Mouse (Mus musculus): ENCODE results near the gene 2210010C04Rik.

The 2210010C04Rik gene

DNA sequence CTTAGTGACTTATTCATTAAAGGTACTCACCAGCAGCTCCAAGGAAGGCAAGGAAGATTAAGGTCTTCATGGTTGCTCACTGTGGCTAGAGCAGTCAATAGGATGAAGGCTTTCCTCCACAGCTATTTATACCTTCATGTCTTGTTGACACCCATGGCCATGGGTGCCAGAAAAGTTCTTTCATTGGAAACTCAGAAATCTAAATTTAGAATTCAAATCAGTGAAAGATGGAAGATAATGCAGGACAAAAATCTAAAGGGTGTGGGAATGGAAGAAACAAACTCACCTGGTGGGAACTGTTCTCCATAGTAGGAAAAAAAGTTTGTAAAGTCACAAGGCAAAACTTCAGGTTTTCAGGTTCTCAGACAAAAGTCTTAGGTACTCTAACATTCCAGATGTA lies at the start of gene 2210010C04Rik:
TSS of gene 2210010C04Rik (minus strand) at position 101 of the 400 bp plus-strand sequence.
- DNase-seq = no peak

DNA sequence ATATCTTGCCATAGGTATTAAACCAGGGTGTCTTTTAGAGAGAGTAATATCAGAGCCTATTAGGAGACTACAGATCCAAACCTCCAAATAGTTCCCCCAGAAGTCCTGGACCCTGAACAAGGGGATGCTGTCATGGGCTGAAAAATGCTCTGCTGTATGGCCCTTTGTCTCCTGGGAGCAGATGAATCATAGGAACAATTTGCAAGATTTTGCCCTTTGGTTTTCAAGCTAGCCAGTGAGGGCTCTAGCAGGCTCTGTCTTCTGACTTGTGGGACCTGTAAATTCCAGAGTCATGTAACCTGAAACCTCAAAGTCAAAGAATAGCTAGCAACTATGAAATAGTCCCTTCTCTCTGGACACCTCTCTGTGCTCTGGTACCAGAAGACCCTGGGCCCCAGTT lies 44.8 kb upstream of the 2210010C04Rik start:
- no peak for DNase-seq

DNA sequence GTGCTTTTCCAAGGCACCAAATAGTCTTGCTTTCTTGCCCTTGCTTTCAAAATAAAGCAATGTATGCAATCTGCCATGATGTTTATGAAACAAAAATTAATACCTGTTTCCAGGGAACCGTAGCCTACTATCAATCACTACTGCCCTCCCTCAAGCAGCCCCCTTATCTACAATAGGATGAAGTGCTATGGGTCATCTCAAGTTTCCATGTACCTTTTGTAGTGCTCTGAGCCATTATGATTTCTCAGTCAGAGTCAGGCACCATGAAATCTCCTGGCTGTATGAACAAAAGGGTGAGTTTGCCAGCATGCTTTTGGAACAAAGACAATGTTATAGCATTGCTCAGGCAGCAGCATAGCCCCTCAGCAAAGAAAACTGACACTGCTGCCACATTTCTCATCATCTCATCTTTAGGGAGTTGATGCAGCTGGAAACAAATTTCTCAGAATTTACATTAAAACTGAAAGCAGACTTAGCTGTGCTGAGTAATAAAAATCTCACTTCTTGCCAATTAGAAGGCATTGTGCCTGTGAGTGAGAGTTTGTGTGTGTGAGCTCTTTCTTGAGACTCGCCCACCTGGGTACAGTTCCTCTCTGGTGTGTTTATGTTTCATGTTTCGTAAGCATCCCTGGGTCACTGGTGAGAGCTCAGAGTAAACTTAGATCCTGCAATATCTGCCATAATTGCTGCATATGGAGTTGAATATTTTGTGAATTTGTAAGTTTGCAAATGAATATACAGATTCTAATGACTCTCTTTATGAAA lies 43.4 kb upstream of the 2210010C04Rik start:
- DNase-seq = peak; percentile 17

DNA sequence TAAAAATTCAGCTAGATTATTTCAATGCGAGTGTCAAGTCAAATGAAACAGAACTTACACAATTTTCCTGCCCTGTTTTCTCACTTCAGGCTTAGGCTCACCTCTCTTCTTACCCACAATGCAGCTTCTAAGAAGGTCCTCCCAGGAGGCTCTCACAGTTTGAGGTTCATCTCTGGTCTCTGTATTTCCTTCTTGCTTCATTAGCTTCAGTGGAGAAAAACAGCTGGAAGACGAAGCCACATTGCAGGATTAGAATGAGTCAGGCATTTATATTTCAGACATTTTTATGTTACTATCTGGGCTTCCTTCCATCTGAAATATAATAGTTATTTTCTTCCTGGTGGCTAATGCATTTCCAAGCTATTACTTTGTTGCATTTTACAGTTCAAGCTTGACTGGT lies 40.4 kb upstream of the 2210010C04Rik start:
- no peak for DNase-seq

DNA sequence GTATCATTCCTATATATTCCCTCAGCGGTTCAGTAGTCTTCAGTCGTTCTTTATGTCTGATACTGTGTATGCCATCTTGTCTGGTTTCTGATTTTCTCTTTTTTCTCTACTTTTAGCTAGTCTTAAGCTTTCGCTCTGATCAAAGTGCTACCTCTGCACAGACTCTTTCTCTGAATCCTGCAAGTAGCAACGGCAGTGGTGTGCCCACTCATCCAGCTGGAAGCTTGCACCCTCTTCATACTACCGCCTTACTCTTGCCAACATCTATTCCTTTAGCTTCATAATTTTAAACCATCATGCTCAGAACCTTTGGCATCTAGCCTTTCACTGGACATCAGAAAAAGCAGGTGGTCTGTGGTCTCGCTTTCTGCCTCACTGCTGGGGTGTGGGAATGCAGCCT lies 28.0 kb upstream of the 2210010C04Rik start:
- peak; percentile 35 for DNase-seq

DNA sequence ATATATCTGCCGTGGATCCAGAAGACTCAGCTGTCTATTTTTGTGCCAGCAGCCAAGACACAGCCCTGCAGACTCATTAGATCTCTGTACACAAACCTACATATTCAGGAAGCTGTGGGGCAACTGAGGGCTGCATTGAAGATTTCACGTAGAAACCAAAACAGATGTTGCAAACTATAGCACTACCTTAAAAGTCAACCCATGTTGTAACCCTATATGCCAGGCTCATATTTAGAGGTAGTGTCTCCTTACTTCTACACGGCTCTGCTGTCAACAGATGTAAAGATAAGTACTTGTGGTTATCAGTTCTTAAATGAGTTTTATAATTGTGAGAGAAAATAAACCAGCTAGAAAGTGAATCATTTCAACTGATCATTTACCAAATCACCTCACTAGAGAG lies 27.4 kb upstream of the 2210010C04Rik start:
- no peak for DNase-seq

DNA sequence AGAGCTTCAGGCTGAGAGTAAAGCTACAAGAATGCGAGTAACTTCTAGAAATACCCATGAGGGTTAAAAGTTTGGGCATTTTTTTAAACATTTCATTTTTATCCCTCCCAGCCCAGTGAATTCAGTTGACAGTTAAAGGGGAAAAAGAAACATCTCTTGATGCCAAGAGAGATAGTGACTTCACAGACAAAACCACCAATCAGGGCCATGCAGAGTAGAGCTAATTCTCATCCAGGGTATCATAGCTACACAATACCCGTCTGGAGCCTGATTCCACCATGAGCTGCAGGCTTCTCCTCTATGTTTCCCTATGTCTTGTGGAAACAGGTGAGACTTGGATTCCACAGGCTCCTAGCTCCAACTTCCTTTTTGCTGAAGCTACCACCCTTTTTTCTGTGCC lies 26.8 kb upstream of the 2210010C04Rik start:
- DNase-seq = no peak

DNA sequence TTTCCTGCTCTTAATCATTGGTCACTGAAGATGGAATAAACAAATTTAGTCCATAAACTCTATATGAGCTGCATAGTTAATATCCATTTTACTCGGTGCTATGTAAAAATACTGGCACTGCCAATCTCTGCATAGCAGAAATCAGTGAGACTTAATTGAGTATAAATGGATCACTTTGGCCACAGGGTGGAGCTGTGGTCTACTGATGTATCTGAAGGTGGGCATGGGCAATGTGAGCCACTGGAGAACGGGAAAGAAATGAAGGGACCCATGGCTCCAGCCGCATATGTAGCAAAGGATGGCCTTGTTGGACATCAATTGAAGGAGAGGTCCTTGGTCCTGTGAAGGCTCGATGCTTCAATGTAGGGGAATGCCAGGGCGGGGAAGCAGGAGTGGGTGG lies 25.8 kb upstream of the 2210010C04Rik start:
- no peak for DNase-seq

DNA sequence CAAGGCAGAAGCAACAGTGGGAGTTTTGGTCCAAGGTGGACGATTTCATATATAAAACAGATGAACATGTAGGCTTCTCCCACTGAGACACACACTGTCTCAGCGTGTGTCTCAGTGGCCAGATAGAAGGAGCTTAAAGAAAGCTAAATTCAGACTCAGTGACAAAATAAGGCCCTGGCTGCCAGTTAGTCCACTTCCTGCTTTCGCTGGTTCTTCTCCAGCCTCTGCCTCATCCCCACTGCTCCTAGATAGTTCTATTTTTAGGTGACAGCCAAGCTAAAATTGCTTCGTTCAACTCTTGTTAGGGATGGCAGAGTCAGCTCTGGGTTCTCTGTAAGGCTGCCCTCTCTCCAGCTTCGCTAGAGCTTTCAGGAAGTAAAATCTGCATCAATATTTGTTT lies 22.3 kb upstream of the 2210010C04Rik start:
- DNase-seq = peak; percentile 36

DNA sequence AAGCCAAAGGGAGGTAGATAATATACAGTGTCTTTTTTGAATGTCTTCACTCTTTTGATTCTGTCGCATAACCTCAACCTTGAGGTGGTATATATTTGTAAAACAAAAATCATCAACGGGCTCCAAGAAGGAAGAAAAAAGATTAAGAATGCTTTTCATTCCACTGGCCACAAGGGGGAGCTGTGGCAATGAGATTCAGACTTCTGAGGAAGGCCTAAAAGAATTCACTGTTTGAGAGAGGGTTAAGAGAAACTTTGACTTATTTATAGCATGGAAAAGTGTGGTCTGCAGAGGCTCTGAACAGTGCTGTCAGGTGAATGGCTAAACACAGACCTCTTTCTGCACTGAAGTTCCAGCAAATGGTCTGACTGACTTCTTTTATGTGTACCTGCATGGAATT lies 20.3 kb upstream of the 2210010C04Rik start:
- DNase-seq = no peak

DNA sequence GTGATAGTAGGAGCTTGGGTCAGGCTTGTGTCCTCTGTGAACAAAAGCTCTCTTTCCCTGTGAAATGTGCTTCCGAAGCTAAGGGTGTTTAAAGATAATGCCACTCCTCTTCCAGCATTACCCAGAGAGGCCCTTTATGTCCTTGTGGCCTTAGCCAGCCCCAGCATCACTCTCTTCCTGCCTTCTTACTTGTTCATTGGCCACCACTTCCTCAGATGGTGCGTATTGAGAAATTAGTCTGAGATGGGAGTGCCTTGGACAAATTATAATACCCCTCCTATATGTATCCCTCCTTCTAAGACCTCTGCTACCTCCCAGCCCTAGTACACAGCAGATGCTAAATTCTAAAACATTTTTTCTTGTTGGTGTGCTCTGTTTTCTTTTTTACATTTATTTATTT lies 19.1 kb upstream of the 2210010C04Rik start:
- no peak for DNase-seq

DNA sequence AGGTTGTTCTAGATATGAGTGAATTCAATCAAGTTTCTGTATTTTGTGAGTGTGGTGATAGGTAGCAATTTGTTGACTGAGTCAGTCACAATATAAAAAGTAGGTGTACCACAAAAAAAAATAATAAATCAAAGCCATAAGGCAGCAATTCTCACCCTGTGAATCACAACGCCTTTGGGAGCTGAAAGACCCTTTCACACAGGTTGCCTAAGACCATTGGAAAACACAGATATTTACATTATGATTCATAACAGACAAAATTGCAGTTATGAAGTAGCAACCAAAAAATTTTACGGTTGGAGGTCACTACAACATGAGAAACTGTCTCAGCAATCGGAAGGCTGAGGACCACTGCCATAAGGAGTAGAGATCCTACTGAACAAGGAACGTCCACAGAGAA lies 16.5 kb upstream of the 2210010C04Rik start:
- DNase-seq = no peak

DNA sequence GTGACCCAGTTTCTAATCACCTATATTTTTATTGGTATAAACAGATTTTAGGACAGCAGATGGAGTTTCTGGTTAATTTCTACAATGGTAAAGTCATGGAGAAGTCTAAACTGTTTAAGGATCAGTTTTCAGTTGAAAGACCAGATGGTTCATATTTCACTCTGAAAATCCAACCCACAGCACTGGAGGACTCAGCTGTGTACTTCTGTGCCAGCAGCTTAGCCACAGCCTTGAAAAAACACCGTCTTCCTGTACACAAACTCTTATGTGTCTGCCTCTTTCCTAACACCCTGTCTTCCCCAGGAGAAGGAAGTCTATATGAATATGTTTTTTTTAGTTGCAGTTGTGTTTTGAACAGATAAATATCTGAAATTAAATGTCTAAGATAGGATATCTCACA lies 13.3 kb upstream of the 2210010C04Rik start:
- DNase-seq = peak; percentile 38

DNA sequence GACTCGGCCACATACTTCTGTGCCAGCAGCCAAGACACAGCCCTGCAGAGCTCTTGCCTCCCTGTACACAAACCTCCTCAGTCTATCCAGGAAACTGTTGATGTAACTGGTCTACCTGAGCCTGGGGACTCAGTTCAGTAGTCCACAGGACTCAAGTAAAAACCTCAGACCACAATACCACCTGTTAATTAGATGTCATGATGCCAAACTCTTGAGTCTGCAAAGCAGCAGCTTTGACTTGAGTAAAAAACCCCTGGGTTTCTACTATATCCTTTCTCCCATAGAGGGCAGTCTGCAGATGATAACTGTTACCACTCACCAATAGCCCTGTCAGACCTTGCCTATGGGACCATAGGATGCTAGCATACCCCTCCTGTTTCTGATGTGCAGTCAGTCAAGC lies 12.7 kb upstream of the 2210010C04Rik start:
- no peak for DNase-seq

DNA sequence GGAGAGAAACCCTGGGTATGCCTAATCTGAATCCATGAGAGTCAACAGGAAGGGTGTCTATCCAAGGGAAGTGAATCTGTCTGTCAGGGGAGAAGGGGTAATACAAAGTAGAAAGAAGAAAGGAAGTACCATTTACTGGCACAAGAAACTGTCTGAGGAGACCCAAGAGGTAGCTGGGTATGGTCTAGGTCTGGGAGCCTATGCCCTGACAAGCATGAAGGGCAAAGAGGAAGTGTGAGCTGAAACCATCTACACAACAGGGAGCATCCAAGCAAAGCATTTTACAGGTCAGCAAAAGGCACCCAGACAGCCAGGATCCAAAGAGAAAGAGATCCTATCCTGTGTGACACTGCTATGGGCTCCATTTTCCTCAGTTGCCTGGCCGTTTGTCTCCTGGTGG lies 11.9 kb upstream of the 2210010C04Rik start:
- no peak for DNase-seq

DNA sequence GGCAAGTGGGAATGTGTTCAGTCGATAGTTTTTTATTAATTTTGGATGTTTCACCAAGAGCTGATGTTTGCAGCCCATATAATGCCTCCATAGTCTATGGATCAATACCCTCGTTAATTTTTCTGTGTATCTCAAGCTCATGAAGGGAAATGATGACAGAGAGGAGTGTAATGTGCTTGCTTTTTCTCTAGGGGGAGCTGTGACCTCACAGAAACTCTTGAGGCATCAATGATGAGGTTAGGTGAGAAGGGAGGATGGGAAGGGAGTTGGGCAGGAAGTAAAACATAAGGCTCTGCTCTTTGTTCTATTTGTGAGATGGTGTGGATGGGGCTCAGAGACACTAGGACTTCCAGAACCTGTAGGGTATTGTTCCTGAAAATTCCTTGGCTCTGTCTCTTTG lies 11.2 kb upstream of the 2210010C04Rik start:
- DNase-seq = no peak

DNA sequence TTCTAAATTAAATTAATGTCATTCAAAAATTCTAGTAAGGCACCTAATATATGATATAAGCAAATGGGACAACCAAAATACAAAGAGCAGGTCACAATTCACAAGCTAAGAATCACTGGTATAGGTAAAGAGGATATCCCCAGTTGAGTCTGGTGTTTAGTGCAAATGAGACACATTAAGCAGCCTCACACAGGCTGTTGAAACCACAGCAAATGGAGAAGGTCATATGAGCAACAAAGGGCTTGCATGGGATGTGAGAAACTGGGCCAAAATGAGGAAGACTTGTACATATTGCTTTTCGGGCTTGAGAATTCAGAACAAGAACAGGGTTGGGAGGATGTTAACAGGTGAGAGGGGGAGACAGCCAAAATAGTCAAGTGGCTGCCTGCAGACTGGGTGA lies 9.4 kb upstream of the 2210010C04Rik start:
- no peak for DNase-seq

DNA sequence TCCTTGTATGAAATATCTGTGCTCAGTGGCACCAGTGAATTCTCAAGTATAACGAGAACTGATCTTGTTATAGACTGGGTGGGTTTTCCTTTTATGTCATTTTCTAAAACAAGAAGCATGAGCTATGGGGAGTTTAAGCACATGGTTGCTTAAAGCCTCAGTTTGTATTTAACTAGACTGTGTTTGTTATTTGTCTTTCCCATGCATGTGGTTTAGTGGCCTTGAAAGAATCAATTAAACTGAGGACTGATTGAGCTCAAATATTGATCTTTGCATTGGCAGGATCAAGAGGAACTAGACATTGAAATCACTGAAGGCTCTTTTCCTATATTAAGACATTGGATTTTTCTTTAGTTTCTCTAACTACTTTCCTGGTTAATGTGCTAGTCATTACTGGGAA lies 9.0 kb upstream of the 2210010C04Rik start:
- DNase-seq = no peak

DNA sequence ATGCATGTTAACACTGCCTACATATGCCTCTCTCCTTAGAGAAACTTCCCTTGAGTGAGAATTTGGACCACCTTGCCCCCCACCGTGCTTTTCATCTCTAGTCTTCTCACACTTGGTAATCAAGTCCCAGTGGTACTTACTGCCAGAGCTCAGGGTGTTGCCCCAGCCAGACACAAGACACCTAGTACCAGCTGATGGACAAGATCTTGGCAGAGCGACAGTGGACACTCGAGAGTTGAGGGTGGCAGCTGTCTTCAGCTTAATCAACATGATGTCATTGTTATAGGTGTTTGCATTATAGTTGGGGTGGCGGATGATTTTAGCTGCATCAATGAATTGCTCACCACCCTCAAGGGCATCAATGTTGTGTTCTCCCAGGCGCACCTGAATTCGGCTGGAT lies 2.5 kb downstream of the 2210010C04Rik start:
- DNase-seq = no peak

DNA sequence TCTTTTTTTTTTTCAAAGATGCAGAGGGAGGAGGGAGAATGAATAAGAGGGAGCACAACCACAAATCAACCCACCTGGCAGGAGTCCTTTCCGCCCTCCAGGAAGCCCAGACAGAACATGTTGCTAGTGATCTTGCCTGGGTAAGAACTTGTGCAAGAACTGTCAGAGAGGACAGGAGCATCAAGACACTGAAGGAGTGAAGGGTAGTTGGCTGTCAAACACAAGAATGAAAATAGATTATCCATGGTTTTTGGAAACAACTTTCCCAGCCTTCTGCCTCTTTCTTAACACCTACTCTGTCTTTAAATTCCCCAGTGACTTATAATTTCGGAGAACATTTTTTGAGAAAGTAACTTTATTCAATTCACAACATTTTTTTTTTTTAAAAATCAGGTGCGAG lies 3.1 kb downstream of the 2210010C04Rik start:
- no peak for DNase-seq

DNA sequence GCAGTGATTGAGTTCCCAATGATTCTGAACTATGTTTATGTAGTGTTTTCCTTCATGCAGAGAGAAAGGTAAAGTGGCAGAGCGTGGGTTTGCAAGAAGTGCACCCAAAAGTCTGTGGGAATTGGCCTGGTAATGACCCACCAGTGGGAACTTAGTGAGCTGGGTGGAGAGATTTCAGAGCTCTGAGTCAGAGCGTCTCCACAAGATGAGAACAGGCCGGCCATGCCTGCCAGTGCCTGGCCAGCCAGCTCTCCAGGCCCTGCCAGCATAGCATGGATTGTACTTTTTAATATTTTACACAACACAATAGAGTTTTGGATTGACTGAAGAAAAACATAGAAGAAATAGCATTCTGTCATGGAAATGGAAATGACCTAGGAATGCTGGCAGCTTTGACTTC lies 4.5 kb downstream of the 2210010C04Rik start:
- no peak for DNase-seq

DNA sequence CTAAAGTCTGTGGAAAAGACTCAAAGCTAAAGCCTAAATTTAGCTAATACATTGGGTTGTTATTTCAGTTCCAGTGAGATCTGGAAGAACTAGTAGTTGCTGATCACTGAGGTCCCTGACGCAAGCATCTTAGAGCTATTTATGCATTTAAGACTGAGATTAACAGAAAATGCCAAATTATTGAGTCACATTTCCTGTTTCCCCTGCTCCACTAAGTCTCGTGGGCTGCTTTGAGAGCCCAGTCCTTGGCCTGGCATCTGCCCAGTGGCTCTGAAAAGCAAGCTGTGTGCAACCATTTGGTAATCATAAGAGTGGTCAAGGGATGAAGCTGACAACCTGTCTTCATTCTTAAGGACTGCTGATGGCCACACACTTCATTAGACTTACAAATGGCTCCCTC lies 8.3 kb downstream of the 2210010C04Rik start:
- no peak for DNase-seq

DNA sequence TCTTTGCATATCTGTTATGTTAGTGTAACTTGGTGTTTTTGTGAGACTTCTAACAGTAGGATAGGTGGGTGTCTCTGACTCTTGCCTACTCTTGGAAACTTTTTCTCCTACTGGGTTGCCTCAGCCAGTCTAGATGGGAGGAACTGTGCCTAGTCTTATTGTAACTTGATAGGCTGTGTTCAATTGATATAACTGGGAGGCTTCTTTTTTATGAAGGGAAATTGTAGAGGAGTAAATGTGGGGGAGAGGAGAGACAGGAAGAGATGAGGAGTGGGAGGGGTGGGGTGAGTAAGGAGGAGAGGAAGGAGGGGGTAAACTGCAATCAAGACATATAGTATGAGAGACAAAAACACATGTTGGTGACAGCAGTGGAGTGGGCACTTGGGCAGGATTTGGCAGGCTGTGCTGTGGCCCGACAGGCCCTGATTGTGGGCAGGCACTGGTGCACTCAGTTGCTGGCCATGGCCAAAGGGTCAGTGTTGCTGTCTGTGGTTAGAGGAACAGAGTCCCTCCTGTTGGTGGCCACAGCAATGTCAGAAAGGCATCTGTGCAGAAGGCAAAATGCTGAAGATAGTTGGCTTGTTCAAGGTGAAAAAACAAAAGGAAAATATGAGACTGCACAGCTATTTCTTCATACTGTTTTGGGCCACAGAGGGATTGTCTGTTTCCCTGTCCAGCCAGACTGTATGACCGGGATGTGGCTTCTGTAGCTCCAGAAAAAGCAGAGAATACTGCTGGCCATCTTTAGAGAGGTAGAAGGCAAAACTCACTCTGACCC lies 9.2 kb downstream of the 2210010C04Rik start:
- no peak for DNase-seq

DNA sequence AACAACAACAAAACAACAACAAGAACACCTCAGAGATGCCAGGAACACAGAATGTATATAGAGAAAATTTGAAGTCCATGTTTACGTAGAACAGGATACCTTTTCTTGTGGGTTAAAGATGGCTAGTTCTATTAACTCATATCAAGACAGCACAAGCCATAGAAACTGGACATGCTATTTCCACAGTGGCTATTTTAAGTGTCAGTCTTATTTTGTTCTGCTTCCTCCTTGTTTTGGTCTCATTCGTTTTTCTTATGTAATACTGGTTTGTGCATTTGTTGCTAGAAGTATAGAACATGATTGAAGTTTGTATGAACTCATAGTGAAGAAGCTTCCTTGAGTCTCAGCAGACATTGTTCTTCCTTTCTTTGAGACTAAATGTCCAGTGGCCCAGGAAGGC lies 16.2 kb downstream of the 2210010C04Rik start:
- DNase-seq = no peak

DNA sequence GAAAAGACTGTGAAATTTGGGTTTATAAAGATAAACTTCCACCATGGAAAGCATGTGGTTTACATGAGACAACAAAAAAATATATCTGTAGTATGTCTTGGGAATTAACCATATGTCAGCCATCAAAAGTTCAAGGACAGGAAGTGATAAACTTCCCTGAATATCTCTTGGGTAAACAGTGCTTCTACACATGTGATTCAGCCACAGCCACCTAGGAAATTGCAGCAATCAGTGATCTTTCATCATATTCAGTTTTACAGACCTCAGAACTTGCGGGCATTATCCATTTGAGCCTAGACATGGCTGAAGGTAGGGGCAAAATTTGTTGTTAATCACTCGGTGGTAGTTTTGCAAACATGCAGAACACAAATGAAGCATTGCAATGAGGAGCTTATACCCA lies 16.7 kb downstream of the 2210010C04Rik start:
- no peak for DNase-seq
